Mouse (Mus musculus) forebrain, embryonic 16.5 days (tissue): ENCODE measurements around the gene Etv5. TPM values are rescaled to one million over a fixed set of nuclear protein-coding genes. Genes with fewer than 3 reads are reported as not detected.

ENCODE experiments used
- ATAC-seq: fragments of 200-750 bp; cut with Nextera tagmentation; 2 replicates; pipeline ENCODE4 v1.8.0; 2017; ENCODE audit warnings: mild to moderate bottlenecking, moderate library complexity
- H3K27ac ChIP-seq: fragments of 300-500 bp; sonication (generic); 2 replicates; pipeline ENCODE4 v1.5.1; 2014; ENCODE audit warnings: low read length, control low read depth
- H3K27me3 ChIP-seq: fragments of 300-500 bp; sonication (generic); replicated peaks from 2 replicates; pipeline ENCODE4 v1.6.1; 2014; ENCODE audit warnings: low read length; ENCODE audit not compliant: control insufficient read depth, insufficient read depth
- H3K36me3 ChIP-seq: fragments of 300-500 bp; sonication (generic); 2 replicates; pipeline ENCODE4 v1.6.1; 2014; ENCODE audit not compliant: control insufficient read depth, insufficient read depth
- H3K4me1 ChIP-seq: fragments of 300-500 bp; sonication (generic); replicated peaks from 2 replicates; pipeline ENCODE4 v1.6.1; 2014; ENCODE audit warnings: low read length; ENCODE audit not compliant: control insufficient read depth, insufficient read depth
- H3K4me2 ChIP-seq: fragments of 300-500 bp; sonication (generic); 2 replicates; pipeline ENCODE4 v1.6.1; 2014; ENCODE audit warnings: mild to moderate bottlenecking, low read length, control low read depth
- H3K4me3 ChIP-seq: fragments of 300-500 bp; sonication (generic); replicated peaks from 2 replicates; pipeline ENCODE4 v1.5.1; 2014; ENCODE audit warnings: mild to moderate bottlenecking, low read length, control low read depth
- H3K9ac ChIP-seq: fragments of 300-500 bp; sonication (generic); replicated peaks from 2 replicates; pipeline ENCODE4 v1.6.1; 2014; ENCODE audit warnings: low read depth, low read length, control low read depth
- H3K9me3 ChIP-seq: fragments of 300-500 bp; sonication (generic); 2 replicates; pipeline ENCODE4 v1.6.1; 2016; ENCODE audit warnings: low read length; ENCODE audit not compliant: control insufficient read depth
- WGBS: fragments of 180-500 bp; shearing (Covaris S2); extraction: QIAGEN DNeasy Blood & Tissue Kit; methylation state at CpG from one replicate; pipeline ENCODE4 v1.1.7; 2014; 5-methylcytosine and 5-hydroxymethylcytosine counted together
- polyA plus RNA-seq: library from polyadenylated mRNA; unstranded; fragments of >200 nt; fragmentation: Nextera tagmentation; extraction: Ambion mirVana; gene quantifications from 2 replicates; pipeline ENCODE4 v1.2.1, GENCODE M21; 2015

Etv5 gene
- polyA plus RNA-seq, 1 experiment from 2014 or later, result 25.4 TPM

DNA sequence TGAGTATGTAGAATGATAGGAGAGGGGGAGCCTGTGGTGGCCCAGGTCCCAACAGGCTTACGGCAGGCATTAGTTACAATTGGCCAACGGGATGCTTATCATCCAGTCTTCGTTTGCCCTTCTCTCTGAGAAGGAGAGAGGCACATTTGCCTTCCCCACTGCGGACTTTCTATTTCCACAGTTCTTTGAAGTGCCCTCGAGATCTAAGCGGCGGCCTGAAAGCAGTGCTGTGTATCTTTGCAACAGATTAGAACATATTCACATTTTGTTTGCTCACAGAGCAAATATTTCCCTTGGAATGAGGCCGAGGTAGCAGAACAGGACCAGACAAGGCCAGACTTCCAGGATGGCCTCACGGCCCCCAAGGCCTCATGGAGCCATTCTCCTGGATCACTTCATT, 12.6 kb upstream of the Etv5 start:
- H3K27ac ChIP-seq, result no peak overlapping the region
- no peaks in the 10 kb centered on the region for H3K36me3 ChIP-seq
- no peaks in the 10 kb centered on the region for H3K4me1 ChIP-seq
- no peaks in the 10 kb centered on the region for H3K9me3 ChIP-seq
- no peak overlapping the region for H3K4me2 ChIP-seq
- no peak overlapping the region for H3K9ac ChIP-seq
- H3K4me3 ChIP-seq, result no peak overlapping the region
- H3K27me3 ChIP-seq, result no peaks in the 10 kb centered on the region
- 84% methylated on average over 9 of the region's 9 CpGs for WGBS
- no peak for ATAC-seq

DNA sequence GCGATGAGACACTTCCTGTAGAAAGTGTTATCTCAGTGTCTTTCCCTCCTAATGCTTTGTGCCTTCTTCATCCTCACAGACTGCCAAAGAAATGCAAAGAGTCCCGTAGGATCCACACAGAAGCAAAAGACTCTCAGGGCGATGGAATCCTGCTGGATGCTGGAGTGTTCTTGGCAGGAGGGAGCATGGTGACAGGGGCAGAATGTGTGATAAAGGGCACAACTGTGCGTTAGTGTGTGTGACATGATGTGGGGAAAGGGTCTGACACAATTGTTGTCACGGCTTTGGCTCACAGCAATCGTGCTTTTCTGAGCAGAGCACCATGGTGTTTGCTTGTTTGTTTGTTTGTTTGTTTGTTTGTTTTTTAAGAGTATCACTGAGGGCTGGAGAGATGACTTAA, 8.6 kb upstream of the Etv5 start:
- Histone ChIP-seq H3K4me3 (no peak overlapping the region), H3K9me3 (no peaks in the 10 kb centered on the region), H3K36me3 (no peaks in the 10 kb centered on the region), H3K27ac (no peak overlapping the region), H3K9ac (no peak overlapping the region), H3K4me1 (no peaks in the 10 kb centered on the region), H3K27me3 (no peaks in the 10 kb centered on the region), H3K4me2 (no peak overlapping the region)
- WGBS, result 81% methylated on average over 6 of the region's 6 CpGs
- ATAC-seq, result no peak

DNA sequence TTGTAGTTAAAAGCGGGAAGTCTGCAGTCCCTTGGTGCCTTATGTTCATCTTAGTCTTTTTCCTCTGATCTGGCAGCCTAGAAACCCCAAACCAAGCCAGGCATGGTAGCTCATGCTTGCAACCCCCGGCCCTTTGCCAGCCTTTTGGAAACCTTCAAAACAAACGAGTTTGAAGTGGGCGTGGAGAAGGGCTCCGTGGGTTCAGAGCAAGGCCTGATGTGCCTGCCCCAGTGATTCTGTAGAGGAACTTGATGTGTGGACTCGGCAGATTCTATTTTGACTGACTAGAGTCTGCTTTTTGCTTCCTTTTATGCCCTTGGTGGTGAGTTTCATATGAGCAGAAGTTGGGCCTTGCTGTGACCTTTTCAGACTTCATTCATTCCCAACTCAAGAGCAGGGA, 5.3 kb upstream of the Etv5 start:
- Histone ChIP-seq H3K27ac (no peak overlapping the region), H3K4me1 (peaks cover 12% of the 10 kb centered on the region), H3K4me3 (no peak overlapping the region), H3K9ac (no peak overlapping the region), H3K4me2 (no peak overlapping the region), H3K36me3 (no peaks in the 10 kb centered on the region), H3K27me3 (peaks cover 18% of the 10 kb centered on the region), H3K9me3 (no peaks in the 10 kb centered on the region)
- ATAC-seq, result no peak
- WGBS, result 61% methylated on average over 6 of the region's 6 CpGs

DNA sequence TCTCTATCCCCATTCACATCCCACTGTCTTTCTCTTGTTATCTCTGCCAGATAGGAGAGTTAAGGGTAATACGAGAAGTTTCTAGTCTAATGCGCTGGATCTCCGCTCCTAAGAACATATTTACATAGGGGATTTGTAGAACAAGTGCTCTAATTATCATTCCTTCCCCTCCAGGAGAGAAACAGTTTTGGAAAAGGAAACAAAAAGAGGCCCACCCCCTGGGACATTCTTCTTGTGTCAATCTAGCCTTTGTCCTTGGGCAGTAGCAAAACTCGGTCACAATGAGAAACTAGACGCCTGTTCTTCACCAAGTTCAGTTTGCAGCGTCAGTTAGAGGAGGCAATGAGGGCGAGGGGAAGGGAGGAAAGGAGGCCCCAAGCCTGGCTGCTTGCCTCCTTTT, 2.7 kb upstream of the Etv5 start:
- Histone ChIP-seq H3K4me1 (peaks cover 21% of the 10 kb centered on the region), H3K4me2 (no peak overlapping the region), H3K4me3 (no peak overlapping the region), H3K27me3 (peaks cover 18% of the 10 kb centered on the region), H3K27ac (no peak overlapping the region), H3K9me3 (no peaks in the 10 kb centered on the region), H3K9ac (no peak overlapping the region), H3K36me3 (no peaks in the 10 kb centered on the region)
- no peak for ATAC-seq
- WGBS, result 19% methylated on average over 7 of the region's 7 CpGs

DNA sequence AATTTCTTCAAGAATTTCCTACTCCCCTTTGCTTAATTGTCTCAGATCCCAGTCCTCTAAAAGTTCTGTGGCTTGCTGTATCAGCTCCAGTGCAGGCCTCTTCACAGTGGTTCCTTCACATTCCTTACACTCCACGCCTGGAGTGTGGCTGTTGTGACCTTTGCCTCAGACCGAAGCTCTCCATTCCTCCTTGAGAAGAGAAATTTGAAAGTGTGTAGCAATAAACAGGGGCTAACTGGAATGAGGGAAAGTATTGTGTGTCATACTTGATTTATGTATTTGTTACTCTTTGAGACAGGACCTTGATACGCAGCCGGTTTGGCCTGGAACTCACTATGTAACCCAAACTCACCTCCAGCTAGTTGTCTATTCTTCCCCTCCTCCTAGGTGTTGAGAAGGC, 1.8 kb upstream of the Etv5 start:
- Histone ChIP-seq H3K36me3 (no peaks in the 10 kb centered on the region), H3K4me2 (no peak overlapping the region)
- ATAC-seq, result no peak

DNA sequence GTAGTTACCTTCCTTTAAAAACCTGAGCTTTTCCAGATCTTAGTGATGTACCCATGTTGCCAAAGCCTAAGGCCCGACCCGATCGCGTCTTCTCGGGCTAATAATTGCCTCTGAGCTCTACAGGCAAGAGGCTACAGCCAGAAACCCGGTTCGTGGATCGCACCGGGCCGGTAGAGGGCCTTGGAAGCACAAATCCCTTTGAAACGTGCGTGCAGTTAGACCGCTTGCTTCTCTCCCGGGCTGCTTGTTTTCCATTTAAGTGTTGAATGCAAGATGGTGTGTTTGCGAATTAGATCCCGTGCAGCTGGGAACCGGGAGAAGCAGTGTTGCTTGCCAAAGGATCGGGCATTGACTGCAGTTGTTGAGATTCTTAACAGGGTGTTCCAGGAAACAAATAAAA, 750 bp upstream of the Etv5 start:
- under 1% methylated on average over 18 of the region's 18 CpGs for WGBS
- Histone ChIP-seq H3K9ac (peak overlapping the region; percentile 25; the same call in 1 of the 2 replicates), H3K27me3 (peaks cover 28% of the 10 kb centered on the region), H3K4me2 (peak overlapping the region; percentile 100), H3K27ac (peak overlapping the region; percentile 71), H3K9me3 (no peaks in the 10 kb centered on the region), H3K4me3 (peak overlapping the region; percentile 80), H3K4me1 (peaks cover 21% of the 10 kb centered on the region), H3K36me3 (no peaks in the 10 kb centered on the region)
- peak; percentile 2; the same call in 1 of the 2 replicates for ATAC-seq

More for the DNA sequence above, 1.8 kb upstream of the Etv5 start:
- Histone ChIP-seq H3K9me3 (no peaks in the 10 kb centered on the region), H3K9ac (no peak overlapping the region), H3K27ac (no peak overlapping the region), H3K27me3 (peaks cover 24% of the 10 kb centered on the region), H3K4me3 (no peak overlapping the region), H3K4me1 (peaks cover 21% of the 10 kb centered on the region)
- WGBS, result 90% methylated on average over 4 of the region's 4 CpGs

DNA sequence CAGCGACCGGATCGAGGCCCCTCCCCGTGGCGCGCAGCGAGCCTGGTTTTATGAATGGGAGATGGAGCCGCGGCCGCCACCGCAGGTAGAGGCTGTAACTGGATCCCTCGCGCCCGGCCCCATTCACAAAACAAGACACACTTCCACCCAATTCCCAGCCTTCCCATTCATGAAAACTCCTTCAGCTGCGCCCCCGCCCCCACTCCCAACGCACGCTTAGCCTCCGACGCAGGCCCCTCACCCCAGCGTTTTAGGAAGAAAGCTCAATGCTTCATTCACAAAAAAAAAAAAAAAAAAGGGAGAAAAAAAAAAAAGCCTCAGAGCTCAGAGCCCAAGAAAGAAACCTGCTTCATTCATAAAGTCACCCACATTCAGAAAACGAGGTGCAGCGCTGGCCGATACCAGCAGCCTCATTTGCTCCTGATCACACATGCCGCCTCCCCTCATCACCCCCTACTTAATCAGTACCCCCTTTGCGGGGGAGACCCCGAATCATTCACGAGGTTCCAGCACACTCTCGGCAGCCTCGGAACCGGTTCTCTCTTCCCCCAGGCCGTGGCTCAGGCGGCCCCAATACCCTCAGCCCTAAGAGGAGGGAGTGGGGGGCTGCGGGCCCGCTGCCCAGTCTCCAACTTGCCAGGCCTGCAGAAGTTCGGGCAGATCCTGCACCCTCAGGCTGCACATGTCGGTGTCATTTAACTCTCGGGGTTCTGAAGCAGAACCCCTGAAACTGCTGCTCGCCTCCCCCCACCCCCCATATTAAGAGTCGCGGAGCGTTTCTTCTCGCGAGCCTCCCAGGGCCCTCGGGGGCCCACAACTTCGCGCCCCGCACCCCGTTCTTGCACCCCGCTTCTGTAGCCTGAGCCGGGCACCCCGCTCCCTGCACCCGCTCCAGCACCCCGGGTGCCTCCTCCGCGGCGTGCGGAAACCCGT, 812 bp downstream of the Etv5 start:
- Histone ChIP-seq H3K27ac (peak overlapping the region; percentile 44), H3K4me3 (peak overlapping the region; percentile 80), H3K4me1 (peaks cover 34% of the 10 kb centered on the region), H3K9me3 (no peaks in the 10 kb centered on the region), H3K4me2 (peak overlapping the region; percentile 100), H3K9ac (peak overlapping the region; percentile 70), H3K36me3 (no peaks in the 10 kb centered on the region), H3K27me3 (peaks cover 28% of the 10 kb centered on the region)
- ATAC-seq, result peak; percentile 52
- under 1% methylated on average over 56 of the region's 59 CpGs for WGBS

DNA sequence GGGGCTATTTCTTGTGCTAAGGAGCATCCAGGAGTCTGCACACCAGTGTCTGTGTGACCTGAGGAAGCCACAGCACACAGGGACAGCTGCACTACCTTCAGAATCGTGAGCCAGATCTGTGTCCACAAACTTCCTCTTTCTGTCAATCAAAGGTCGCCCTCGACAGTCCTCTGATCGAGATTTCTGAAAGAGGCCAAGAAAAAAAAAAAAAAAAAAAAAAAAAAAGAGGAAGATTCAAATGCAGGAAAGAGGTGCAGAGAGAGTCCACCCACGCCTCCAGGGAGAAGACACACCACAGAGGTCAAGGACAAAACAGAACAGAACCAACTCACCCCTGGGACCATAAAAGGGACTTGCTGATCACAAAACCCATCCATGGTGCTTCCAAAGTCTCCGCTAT, 3.4 kb downstream of the Etv5 start:
- Histone ChIP-seq H3K9ac (no peak overlapping the region), H3K36me3 (no peaks in the 10 kb centered on the region), H3K4me1 (peaks cover 39% of the 10 kb centered on the region), H3K4me3 (no peak overlapping the region), H3K9me3 (no peaks in the 10 kb centered on the region), H3K27me3 (peaks cover 15% of the 10 kb centered on the region), H3K27ac (no peak overlapping the region), H3K4me2 (no peak overlapping the region)
- WGBS, result 53% methylated on average over 6 of the region's 6 CpGs
- no peak for ATAC-seq

DNA sequence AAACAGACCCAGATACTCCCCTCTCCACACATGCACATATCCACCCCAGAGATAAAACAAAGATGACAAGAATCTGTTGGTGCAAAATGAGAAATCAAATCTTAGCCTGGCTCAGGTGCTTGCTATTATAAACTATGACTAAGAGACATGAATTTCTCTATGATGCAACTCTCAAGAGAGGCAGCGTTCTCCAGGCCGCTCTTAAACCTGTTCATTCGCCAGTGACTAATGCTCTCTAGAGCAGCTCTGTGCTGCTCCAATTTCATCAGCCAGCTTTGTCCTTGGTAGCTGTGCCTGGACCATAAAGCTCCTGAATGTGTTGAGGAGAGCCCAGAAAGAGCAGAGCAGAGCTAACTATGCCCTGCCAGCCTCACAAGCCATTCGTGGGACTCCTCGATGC, 5.0 kb downstream of the Etv5 start:
- ATAC-seq, result no peak
- Histone ChIP-seq H3K9me3 (no peaks in the 10 kb centered on the region), H3K27ac (no peak overlapping the region), H3K9ac (no peak overlapping the region; the same call in 1 of the 2 replicates), H3K4me3 (no peak overlapping the region), H3K4me2 (peak overlapping the region; percentile 32; the same call in 1 of the 2 replicates), H3K27me3 (peaks cover 10% of the 10 kb centered on the region), H3K4me1 (peaks cover 41% of the 10 kb centered on the region), H3K36me3 (no peaks in the 10 kb centered on the region)
- 44% methylated on average over 5 of the region's 5 CpGs for WGBS
